Mouse (Mus musculus) kidney, adult 2 months (tissue): ENCODE data around the gene Zc3h6.

Source experiments
- CTCF ChIP-seq: fragments of 200-500 bp; conservative IDR thresholded peaks from 2 replicates; pipeline ENCODE4 v1.5.1; 2011; ENCODE audit warnings: low read depth, mild to moderate bottlenecking, control low read depth, low read length, moderate library complexity, mixed read lengths; ENCODE audit not compliant: insufficient read depth, insufficient read length
- POLR2A ChIP-seq: fragments of 200-500 bp; IDR thresholded peaks from one replicate; pipeline ENCODE4 v1.6.1; 2011; ENCODE audit warnings: low read depth, low read length, control low read depth

DNA sequence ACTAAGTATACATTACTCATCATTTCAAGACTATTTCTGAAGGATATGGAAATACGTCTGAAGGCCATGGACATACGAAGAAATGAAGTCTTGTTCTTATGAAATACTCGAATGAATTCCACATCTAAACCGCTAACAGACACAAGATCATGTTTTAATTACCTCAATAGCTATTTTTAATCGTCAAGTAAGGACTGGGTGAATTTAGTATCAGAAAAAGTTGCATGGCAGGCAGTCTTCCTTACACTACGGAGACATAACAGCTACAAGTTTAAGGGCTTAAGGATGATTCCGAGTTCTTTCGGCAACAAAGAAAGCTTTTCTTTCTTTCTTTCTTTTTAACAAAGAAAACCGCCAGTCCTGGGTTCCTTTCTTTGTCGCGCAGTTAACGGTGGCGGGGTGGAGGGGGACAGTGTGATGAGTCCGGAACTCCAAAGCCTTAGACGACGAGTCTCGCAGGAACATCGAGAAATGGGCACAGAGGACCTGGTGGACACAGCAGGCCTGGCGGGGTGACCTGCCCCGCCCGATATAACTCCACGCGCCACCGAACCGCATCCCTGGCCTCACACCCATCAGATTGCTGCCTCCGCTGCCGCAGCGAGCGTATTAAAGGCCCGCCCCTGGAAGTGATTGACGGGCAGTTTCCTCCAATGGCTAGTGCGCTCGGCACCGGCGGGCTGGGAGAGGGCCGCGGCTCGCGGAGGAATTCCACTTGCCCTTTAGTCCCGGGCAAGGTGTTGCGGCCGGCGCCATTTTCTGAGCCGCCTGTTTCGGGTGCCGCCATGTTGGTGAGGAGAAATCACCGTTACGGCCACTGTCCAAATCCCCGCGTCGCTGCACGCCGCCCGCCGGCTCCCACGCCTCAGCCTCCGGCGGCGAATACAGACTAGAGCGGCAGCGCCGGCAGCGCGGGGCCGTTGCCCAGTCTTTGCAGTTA lies at the start of gene Zc3h6:
- TF ChIP-seq POLR2A (peak; percentile 91), CTCF (no peak)
